Mouse (Mus musculus) macrophage (primary cell): ENCODE data around the gene Stard13. TPM values are rescaled to one million over a fixed set of nuclear protein-coding genes. Genes with fewer than 3 reads are reported as not detected.

Experiments used
- H3K27ac ChIP-seq: fragments of 350-480 bp; formaldehyde crosslinking; 2 replicates; pipeline ENCODE4 v1.9.0; 2021
- H3K36me3 ChIP-seq: fragments of 350-480 bp; formaldehyde crosslinking; 2 replicates; pipeline ENCODE4 v1.9.0; 2021; ENCODE audit errors: inconsistent target
- H3K4me3 ChIP-seq: fragments of 350-480 bp; formaldehyde crosslinking; 2 replicates; pipeline ENCODE4 v1.9.0; 2021; ENCODE audit errors: inconsistent target
- H3K79me2 ChIP-seq: fragments of 350-480 bp; formaldehyde crosslinking; 2 replicates; pipeline ENCODE4 v1.9.0; 2021; ENCODE audit errors: inconsistent target
- WGBS: methylation state at CpG from one replicate; pipeline ENCODE4 v1.1.7; 2026; ENCODE audit warnings: inconsistent platforms; ENCODE audit not compliant: missing documents; 5-methylcytosine and 5-hydroxymethylcytosine counted together
- polyA plus RNA-seq: library from polyadenylated mRNA; stranded (reverse); fragments of 250-400 nt; gene quantifications from 3 replicates; pipeline ENCODE4 v1.2.4, GENCODE M21; 2018; ENCODE audit warnings: inconsistent platforms

Gene Stard13
- polyA plus RNA-seq, 1 experiment from 2014 or later = 0.04 TPM

GRCm38 (mm10) chr5:151202925-151203324 is 30.7 kb downstream of the Stard13 start:
- Histone ChIP-seq H3K79me2 (no peaks in the 10 kb centered on the region), H3K36me3 (no peaks in the 10 kb centered on the region), H3K4me3 (no peak overlapping the region), H3K27ac (no peak overlapping the region)
- WGBS = 92% methylated on average over 5 of the region's 5 CpGs

GRCm38 (mm10) chr5:151201220-151201619 is 32.4 kb downstream of the Stard13 start:
- Histone ChIP-seq H3K4me3 (no peak overlapping the region), H3K27ac (no peak overlapping the region), H3K36me3 (no peaks in the 10 kb centered on the region), H3K79me2 (no peaks in the 10 kb centered on the region)
- 86% methylated on average over 3 of the region's 3 CpGs for WGBS

DNA sequence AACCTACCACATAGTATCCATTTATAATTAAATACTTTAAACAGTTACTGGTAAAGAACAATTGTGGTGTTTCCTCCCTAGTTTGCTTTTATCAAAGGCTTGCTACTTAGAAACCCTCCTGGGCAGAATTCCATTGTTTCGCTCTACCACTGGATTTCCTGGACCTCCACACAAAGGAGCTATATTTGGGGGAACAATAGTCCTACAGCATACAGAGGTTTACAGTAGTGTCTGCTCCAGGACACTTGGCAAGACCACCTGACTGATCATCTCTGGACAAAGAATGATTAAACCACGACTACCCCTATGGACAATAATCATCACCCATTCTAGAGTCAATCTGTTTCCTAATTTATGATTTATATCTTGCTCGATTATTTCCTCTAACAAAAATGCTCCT is 34.4 kb downstream of the Stard13 start:
- H3K79me2 ChIP-seq = no peaks in the 10 kb centered on the region
- H3K36me3 ChIP-seq = no peaks in the 10 kb centered on the region
- WGBS = 85% methylated on average over 3 of the region's 3 CpGs
- no peak overlapping the region for H3K27ac ChIP-seq
- no peak overlapping the region for H3K4me3 ChIP-seq

DNA sequence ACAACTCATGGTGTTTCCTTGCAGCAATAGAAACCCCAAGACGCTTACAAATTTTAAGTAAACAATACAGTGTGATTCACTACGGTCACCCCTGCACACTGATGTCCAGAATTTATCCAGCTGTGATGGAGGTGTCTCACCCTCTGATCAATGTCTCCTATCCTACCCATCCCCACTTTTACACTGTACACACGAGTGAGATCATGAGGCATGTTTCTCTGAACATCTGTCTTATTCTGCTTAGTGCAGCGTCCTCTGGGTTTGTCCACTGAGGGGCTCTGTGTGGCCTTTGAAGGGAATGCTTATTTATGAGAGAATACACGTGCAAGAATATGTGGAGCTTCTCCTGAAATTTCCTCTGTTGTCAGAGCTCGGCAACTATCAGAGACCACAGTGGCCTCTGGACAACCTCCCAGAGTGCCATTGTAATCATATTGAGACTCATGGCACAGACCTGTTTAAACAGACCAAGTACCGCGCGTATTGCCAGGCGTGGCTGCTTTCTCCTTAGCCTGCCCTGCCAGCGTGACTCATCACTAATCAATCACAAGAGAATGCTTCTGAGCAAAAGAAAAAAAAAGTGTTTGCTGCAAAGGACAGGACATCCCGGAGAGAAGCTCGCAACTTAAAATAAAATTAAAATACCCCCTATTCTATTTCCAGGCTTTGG is 36.9 kb downstream of the Stard13 start:
- 91% methylated on average over 13 of the region's 13 CpGs for WGBS
- no peaks in the 10 kb centered on the region for H3K79me2 ChIP-seq
- H3K27ac ChIP-seq = no peak overlapping the region
- no peaks in the 10 kb centered on the region for H3K36me3 ChIP-seq
- no peak overlapping the region for H3K4me3 ChIP-seq

GRCm38 (mm10) chr5:151193885-151194520 is 39.6 kb downstream of the Stard13 start:
- Histone ChIP-seq H3K4me3 (no peak overlapping the region), H3K36me3 (no peaks in the 10 kb centered on the region), H3K79me2 (no peaks in the 10 kb centered on the region), H3K27ac (no peak overlapping the region)
- 96% methylated on average over 3 of the region's 3 CpGs for WGBS

DNA sequence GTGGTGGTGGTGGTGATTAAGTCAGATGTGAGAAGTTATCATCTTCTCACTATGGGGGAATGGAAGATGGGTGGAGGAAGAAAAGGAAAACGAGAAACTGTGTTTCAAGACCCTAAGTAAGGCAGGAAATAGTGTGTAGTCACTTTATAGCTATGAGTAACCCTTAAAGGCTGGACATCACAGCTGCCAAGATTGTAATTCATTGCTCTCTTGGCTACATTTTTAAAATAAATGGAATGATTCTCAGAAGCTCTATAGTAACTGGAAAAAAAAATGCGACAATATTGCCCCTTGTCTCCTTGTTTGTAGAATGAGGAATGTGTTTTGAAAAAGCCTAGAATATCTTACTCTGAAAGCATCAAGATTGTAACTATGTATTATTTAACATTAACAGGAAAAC is 41.4 kb downstream of the Stard13 start:
- Histone ChIP-seq H3K27ac (no peak overlapping the region), H3K36me3 (no peaks in the 10 kb centered on the region), H3K4me3 (no peak overlapping the region), H3K79me2 (no peaks in the 10 kb centered on the region)
- 89% methylated on average over 2 of the region's 2 CpGs for WGBS

- Histone ChIP-seq H3K79me2 (no peaks in the 10 kb centered on the region), H3K27ac (no peak overlapping the region), H3K36me3 (no peaks in the 10 kb centered on the region), H3K4me3 (no peak overlapping the region)
- 40% methylated on average over 5 of the region's 5 CpGs for WGBS
Measured at GRCm38 (mm10) chr5:151190764-151191163, 42.9 kb downstream of the Stard13 start.

- no peaks in the 10 kb centered on the region for H3K36me3 ChIP-seq
- H3K27ac ChIP-seq = no peak overlapping the region
- WGBS = 7% methylated on average over 27 of the region's 27 CpGs
- H3K79me2 ChIP-seq = no peaks in the 10 kb centered on the region
- H3K4me3 ChIP-seq = peak overlapping the region; percentile 12; the same call in 1 of the 2 replicates
Measured at GRCm38 (mm10) chr5:151189789-151190378, 43.8 kb downstream of the Stard13 start.

GRCm38 (mm10) chr5:151189321-151189720 is 44.3 kb downstream of the Stard13 start:
- no peak overlapping the region for H3K27ac ChIP-seq
- no peak overlapping the region for H3K4me3 ChIP-seq
- H3K79me2 ChIP-seq = no peaks in the 10 kb centered on the region
- no peaks in the 10 kb centered on the region for H3K36me3 ChIP-seq
- 11% methylated on average over 3 of the region's 3 CpGs for WGBS

- no peak overlapping the region for H3K27ac ChIP-seq
- no peaks in the 10 kb centered on the region for H3K79me2 ChIP-seq
- no peak overlapping the region for H3K4me3 ChIP-seq
- WGBS = 83% methylated on average over 6 of the region's 6 CpGs
- H3K36me3 ChIP-seq = no peaks in the 10 kb centered on the region
Measured at GRCm38 (mm10) chr5:151188659-151189058, 45.0 kb downstream of the Stard13 start.

DNA sequence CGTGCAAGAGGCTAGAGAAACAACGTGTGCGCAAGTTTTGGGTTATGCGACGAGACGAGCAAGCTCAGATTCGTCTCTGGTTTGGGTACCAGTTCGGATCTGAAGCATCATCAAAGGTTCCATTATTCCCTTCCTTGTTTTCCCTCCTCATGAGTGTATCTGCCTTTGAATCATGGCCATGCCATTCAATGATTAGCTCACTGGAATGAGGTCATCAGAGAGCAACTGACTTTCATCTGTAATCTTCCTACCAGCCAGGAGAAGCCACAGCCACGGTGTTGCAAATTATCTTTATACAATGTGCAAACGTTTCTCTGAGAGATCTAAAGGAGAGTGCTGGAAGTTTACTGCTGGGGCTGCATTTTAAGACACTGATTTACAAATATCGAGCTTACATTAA is 46.3 kb downstream of the Stard13 start:
- H3K27ac ChIP-seq = no peak overlapping the region
- H3K4me3 ChIP-seq = no peak overlapping the region
- 90% methylated on average over 11 of the region's 11 CpGs for WGBS
- H3K36me3 ChIP-seq = no peaks in the 10 kb centered on the region
- H3K79me2 ChIP-seq = no peaks in the 10 kb centered on the region

- no peak overlapping the region for H3K4me3 ChIP-seq
- H3K79me2 ChIP-seq = no peaks in the 10 kb centered on the region
- WGBS = 84% methylated on average over 8 of the region's 8 CpGs
- H3K36me3 ChIP-seq = no peaks in the 10 kb centered on the region
- H3K27ac ChIP-seq = no peak overlapping the region
Measured at GRCm38 (mm10) chr5:151185286-151185856, 48.3 kb downstream of the Stard13 start.

DNA sequence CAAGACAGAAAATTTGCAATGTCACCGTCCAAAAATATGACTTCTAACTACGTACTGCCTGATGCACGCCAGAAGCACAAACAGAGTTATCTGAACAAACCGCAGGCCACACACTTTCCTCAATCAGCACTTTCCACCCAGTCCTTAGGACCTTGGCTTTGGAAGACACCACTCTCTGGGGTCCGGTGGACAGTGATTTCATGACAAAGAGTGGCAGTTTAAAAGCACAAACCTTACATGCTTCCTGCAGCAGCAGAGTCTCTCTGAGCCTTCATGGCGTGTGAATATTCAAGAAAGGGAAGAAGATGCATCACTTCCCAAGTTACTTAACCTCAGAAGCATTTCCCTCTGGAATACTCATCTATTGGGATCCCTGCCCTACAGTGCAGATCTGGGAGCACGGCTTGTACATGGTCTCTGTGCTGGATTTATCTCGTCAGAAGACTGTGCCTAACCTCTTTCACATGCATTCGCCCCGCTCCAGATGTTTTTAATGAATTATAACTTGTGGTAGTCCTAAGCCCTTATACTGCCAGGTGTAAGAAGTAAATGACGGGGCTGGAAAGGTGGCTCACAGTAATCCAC is 49.9 kb downstream of the Stard13 start:
- 64% methylated on average over 11 of the region's 11 CpGs for WGBS
- no peaks in the 10 kb centered on the region for H3K36me3 ChIP-seq
- no peak overlapping the region for H3K27ac ChIP-seq
- no peak overlapping the region for H3K4me3 ChIP-seq
- H3K79me2 ChIP-seq = no peaks in the 10 kb centered on the region

- no peaks in the 10 kb centered on the region for H3K36me3 ChIP-seq
- H3K4me3 ChIP-seq = no peak overlapping the region
- H3K79me2 ChIP-seq = no peaks in the 10 kb centered on the region
- WGBS = 93% methylated on average over 8 of the region's 8 CpGs
- no peak overlapping the region for H3K27ac ChIP-seq
Measured at GRCm38 (mm10) chr5:151181288-151181687, 52.3 kb downstream of the Stard13 start.
